Mouse (Mus musculus): Measurements from ENCODE around the gene Rps27l.

Rps27l gene

GRCm38 (mm10) chr9:66990046-66990445, 44.2 kb downstream of the Rps27l start:
- ChIA-PET POLR2A (interaction anchor here in 2 of 4 experiments (1.1 to 3.0 kb wide), 2 partner anchors 53 kb away, joined by 3 to 9 read pairs; no protein-coding TSS in a partner anchor), CTCF (interaction anchor here in 1 of 4 experiments (1.0 kb wide), 1 partner anchor 55 kb away, joined by 3 read pairs; no protein-coding TSS in a partner anchor)

DNA sequence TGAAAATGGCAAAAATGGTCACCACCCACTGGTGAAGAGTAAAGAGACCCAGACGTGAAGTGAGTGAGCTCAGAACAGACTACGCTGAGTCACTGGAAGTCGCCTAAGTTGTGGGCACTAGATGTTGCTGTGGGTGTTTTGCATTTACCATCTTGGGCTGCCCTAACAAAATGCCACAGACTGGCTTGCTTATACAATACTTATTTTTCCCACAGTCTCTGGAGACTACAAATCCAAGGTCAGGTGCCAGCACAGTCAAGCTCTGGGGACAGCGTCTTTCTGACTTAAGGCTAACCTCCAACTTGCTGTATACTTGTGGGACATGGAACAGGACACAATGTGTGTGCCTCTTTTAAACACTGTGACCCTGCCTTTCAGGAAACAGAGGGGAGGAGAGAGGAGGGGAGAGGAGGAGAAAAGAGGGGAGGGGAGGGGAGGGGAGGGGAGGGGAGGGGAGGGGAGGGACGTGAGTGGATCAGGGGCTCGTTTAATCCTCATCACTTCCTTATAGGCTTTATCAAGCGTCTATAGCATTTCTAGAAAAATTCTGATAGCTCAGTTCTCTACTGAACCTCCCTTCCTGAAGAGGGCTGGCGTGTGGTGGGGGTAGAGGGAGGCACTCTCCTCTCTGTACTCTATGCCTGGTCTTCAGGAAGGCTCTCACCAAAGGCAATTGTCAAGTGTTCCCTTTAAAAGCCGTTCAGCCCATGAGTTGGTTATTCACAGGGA, 45.3 kb downstream of the Rps27l start:
- POLR2A ChIA-PET = interaction anchor here in 2 of 4 experiments (1.1 to 3.0 kb wide), 2 partner anchors 52 kb away, joined by 3 to 9 read pairs; no protein-coding TSS in a partner anchor
- CTCF ChIA-PET = interaction anchor here in 2 of 4 experiments (0.7 to 1.3 kb wide), 4 partner anchors 10 to 54 kb away, joined by 3 to 4 read pairs (median 3); no protein-coding TSS in a partner anchor

GRCm38 (mm10) chr9:66991750-66992410, 46.0 kb downstream of the Rps27l start:
- ChIA-PET CTCF (interaction anchor here in 2 of 4 experiments (0.6 to 1.3 kb wide), 3 partner anchors 9 to 259 kb away, joined by 3 to 4 read pairs (median 3); no protein-coding TSS in a partner anchor), POLR2A (interaction anchor here in 1 of 4 experiments (3.0 kb wide), 1 partner anchor 52 kb away, joined by 9 read pairs; no protein-coding TSS in a partner anchor)

All from embryonic stem cell, embryonic (primary cell).